Mouse (Mus musculus): ENCODE measurements around the gene Rbm20.

Rbm20 gene

DNA sequence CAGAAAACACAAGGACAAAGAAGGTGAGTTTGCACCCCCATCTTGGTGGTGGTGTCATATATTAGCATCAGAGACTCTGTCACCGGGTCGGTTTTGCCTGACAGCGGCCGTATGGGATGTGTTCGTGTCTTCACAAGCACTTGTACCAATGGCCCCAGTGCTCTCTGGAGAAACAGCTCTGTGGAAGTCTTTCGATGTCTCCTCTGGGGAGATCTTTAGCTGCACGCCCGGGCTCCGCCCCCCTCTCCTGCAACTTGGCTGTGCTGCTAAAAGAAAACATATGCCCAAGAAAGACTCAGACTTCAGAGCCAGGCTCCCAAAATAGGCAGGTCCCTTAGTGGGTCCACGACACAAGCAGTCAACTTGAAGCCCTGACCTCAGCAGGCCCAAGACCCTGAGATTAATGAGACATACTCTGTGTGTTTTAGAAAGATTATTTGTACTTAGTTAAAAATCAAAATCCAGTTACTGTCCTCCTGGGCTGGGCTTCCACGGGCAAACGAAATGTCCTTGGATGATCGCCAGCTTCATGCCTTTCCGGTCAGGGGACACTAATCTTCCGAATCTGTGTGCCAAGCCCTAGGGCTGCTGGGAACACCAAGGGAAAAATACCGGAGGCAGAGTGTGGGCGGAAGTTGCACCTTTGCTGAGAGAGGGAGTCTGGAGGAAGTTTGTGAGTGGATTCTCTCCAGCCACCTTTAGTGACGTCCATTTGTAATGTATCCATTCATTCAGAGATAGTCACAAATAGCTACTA, 173.2 kb downstream of the Rbm20 start:
- peak; percentile 42 to 54 for DNase-seq (ENCODE audit: low spot score in 2 of 2)

DNA sequence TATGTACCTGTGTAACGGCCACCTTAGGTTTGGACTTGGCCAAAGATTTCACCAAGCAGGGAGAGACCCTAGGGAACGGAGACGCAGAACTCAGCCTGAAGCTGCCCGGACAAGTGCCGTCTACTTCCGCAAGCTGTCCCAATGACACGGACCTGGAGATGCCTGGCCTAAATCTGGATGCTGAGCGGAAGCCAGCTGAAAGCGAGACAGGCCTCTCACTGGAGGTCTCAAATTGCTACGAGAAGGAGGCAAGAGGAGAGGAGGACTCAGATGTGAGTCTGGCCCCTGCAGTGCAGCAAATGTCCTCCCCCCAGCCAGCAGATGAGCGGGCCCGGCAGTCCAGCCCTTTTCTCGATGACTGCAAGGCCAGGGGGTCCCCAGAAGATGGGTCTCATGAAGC, 174.2 kb downstream of the Rbm20 start:
- DNase-seq (ENCODE audit: low spot score in 2 of 2), result no peak

GRCm38 (mm10) chr19:53851826-53852698, 175.0 kb downstream of the Rbm20 start:
- no peak for DNase-seq (ENCODE audit: low spot score in 2 of 2)

- peak; percentile 68 to 71 for DNase-seq (ENCODE audit: low spot score in 2 of 2)
Observed at GRCm38 (mm10) chr19:53852699-53853451, 175.8 kb downstream of the Rbm20 start.

DNA sequence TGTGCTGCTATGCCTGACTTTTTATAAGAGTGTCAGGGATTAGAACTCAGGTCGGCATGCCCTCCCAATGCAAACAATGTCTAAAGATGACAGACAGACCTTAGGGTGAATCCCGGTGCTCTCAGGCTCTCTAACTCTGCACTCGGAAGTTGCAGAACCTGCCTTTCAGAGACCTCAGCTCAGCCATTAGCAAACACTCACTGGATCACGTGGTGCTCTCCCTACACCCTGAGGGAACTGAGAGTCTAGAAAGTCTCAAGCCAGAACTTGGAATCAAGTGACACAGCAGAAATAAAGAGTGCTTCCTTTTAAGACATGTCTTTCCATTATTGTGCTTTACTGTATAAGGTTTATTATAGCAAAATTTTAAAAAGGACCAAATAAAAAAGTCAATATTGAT, 177.9 kb downstream of the Rbm20 start:
- DNase-seq (ENCODE audit: low spot score in 2 of 2), result no peak

DNA sequence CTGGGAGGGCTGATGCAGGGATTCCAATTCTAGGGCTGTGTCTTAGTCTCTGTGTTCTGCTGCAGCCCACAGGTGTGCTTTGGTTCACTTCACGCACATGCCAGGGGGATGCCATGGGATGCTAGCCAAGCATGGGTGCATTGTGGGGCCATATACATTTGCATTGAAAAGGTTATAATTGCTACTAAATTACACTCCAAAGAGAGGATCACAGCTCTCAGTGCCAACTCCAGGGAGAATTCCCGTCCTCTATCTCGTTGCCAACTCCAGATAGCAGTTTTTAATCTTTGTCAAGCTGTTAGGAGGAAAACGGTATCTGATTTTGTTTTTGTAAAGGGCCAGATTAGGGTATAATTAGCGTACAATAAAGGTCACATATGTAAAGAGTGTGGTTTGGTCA, 178.7 kb downstream of the Rbm20 start:
- DNase-seq (ENCODE audit: low spot score in 2 of 2), result no peak

DNA sequence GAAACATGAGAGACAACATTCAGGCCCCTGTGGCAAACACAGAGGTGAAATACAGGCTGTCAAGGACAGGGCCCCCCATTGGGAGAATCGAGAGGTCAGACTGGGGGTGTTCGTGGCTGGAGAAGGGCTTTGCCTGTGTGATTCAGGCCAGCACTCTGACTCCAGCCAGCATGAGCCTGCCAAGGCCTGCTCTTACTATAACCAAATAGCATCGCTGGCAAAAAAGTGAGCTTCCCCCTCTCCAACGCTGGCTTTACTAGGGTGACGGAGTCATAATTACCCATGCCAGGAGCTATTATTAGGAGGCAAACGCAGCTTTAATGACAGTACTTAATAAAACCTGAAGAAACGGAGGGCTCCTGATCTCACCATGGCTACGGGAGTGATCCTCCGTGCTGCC, 179.7 kb downstream of the Rbm20 start:
- no peak for DNase-seq (ENCODE audit: low spot score in 2 of 2)

DNA sequence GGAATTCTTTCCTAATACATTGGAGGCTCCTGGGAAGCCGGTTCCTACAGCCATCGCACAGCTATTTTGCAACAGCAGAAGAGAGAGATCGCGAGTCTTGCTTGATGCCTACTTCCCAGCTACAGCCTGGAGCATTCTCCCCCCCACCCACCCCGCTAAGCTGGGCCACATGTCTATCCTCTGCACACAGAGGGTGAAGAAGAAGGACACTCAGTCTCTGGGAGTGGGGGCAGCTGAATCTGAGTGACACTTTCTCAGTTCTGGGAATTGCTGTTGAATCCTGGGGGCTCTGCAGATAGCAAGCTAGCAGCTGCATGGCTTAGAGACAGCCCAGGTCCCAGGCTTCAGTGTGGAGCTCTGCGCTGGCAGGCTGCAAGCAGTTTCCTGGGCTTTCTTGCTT, 180.9 kb downstream of the Rbm20 start:
- DNase-seq (ENCODE audit: low spot score in 2 of 2), result no peak

DNA sequence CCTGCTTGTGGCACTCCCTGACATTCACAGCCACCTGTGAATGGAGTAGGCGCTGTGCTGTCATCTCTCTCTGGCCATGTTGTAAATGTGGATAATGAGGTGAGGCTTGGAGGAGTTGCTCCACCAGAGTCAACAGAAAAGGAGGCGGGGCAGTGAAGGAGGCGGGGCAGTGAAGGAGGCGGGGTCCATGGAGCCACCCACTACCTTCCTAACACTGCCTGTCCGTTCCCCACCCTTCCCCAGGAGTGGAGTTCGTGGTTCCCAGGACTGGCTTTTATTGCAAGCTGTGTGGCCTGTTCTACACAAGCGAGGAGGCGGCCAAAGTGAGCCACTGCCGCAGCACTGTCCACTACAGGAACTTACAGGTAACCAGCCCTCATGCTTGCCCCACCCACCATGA, 182.0 kb downstream of the Rbm20 start:
- DNase-seq (ENCODE audit: low spot score in 2 of 2), result no peak

GRCm38 (mm10) chr19:53859593-53859992, 182.5 kb downstream of the Rbm20 start:
- no peak for DNase-seq (ENCODE audit: low spot score in 2 of 2)

DNA sequence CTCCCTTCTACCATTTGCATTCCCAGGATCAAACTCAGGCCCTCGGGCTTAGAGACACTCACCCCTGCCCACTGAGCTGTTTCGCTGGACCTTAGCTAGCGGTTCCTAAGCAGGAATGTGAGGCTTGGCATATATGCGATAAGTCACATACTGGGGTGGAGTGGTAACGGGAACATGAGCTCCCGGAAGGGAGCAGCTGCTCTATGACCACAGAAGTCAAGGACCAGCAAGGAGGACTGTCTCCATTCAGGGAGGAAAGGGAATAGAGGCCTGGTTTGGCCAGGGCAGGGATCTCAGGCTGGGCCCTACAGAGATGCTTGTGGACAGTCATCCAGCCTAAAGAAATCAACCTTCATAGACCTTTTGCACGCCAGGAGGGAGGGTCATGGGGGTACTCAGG, 184.2 kb downstream of the Rbm20 start:
- DNase-seq (ENCODE audit: low spot score in 2 of 2), result no peak

DNA sequence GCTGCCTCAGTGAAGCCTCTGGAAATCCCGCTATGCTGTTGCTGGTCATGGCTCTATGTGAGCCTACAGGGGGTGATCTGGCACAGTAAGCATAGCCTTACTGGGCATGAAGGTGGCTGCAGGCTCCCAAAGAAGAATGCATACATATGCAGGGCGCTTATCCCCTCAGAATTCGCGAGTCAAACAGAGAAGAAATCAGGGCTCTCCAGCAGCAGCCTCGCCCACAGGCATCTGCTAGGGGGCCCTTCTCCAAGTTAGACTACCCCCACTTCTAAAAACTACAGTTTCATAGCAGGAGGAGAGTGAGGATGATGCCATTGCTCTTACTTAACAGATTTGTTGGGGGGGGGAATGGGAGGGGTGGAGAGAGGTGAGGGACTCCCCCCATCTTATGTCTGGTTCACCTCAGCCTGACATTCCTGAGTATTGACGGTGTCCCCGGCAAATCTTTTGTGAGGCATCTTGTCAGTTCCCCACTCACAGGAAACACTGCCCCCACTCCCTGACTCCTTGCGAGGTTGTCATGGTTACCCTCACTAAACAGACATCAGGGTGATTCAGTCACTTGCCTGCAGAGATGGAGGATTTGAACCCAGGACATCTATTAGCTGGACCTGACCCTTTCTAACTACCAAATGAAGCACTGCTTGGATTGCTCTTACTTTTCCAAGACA, 185.6 kb downstream of the Rbm20 start:
- peak in 1 of 2 experiments; percentile 54 for DNase-seq (ENCODE audit: low spot score in 2 of 2)

DNA sequence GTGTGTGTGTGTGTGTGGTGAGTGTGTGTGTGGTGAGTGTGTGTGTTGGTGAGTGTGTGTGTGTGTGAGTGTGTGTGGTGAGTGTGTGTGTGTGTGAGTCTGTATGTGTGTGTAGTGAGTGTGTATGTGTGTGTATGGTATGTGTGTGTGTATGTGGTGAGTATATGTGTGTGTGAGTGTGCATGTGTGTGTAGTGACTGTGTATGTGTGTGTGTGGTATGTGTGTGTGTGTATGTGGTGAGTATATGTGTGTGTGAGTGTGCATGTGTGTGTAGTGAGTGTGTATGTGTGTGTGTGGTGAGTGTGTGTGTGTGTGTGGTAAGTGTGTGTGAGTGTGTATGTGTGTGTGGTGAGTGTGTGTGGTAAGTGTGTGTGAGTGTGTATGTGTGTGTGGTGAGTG, 190.1 kb downstream of the Rbm20 start:
- DNase-seq (ENCODE audit: low spot score in 2 of 2), result no peak

DNA sequence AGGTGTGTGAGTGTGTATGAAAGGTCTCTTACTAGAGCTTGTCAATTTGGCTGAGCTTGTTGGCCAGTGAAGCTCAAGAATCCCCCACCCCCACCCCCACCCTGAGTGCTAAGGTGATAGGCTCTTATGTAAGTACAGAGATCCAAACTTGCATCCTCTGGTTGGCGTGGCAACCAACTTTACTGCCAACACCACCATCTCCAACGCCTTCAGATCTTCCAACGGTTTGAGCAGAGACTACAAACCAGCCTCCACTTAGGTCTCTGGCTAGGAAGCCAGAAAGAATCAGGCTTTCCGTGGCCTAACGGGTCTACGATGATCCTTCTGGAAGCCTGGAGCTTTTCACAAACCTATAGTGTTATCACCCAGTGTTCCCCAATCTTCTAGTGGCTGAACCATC, 191.0 kb downstream of the Rbm20 start:
- DNase-seq (ENCODE audit: low spot score in 2 of 2), result peak; percentile 43 to 68

DNA sequence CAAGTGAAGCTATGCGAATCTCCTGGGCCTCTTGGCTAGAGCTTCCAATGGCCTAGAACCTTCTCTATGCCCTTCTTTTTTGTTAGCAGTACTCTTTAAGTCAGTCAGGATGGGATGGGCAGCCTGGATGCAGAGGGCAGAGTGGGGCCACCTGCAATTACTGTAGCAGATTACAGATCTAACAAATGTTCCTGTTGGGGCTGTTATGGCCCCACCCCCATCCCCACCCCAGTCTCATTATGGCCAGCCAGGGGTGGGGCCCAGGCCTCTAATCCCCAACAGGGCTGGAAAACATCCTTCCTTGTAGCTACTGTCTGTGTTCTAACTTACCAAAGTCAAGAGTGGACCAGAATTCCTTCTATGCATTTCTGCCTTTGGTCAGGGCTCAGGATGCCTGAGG, 191.7 kb downstream of the Rbm20 start:
- no peak for DNase-seq (ENCODE audit: low spot score in 2 of 2)

DNA sequence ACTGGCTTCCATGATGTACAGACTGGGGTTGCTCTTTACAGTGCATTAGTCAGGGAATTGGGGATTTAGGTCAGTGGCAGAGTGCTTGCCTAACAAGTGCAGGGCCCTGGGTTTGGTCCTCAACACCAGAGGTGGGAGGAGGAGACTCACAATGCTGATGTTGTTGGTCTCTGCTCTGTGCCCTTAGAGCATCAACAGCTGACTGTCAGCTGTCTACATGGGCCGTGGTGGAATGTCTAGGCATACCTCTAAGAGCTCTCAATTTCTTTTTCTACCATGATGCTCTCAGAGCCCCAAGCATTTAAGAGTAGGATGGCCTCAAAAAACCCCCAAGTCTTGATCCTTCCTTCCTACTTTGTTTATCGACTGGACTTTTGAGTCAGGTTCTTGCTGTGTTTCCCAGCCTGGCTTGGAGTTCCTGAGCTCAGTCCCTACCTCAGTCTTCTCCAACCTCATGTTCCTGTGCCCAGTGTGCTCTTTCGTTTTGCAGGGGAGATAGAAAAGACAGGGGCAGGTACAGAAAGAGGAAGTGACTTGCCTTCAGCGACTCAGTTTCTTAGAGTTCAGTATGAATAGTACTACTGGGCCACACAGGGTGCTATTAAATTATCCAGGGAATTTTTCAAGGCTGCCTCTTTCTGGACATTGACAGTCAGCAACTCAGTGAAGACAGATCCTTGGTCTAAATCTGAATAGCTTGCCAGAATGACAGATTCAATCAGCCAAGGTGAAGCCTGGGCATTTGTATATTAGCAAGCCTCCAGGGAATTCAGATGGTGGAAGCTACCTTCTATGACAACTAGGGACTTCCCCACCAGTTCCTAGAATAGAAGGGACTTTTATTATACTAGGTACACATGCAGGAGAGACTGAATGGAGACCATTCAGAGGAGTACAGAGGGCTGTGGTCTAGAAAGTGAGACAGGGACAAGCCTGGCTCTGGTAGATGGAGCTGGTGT, 192.6 kb downstream of the Rbm20 start:
- DNase-seq (ENCODE audit: low spot score in 2 of 2), result no peak

GRCm38 (mm10) chr19:53870568-53870967, 193.5 kb downstream of the Rbm20 start:
- no peak for DNase-seq (ENCODE audit: low spot score in 2 of 2)

- DNase-seq (ENCODE audit: low spot score in 2 of 2), result no peak
Observed at GRCm38 (mm10) chr19:53871502-53871901, 194.4 kb downstream of the Rbm20 start.

- no peak for DNase-seq (ENCODE audit: low spot score in 2 of 2)
Observed at GRCm38 (mm10) chr19:53872994-53873713, 196.0 kb downstream of the Rbm20 start.

DNA sequence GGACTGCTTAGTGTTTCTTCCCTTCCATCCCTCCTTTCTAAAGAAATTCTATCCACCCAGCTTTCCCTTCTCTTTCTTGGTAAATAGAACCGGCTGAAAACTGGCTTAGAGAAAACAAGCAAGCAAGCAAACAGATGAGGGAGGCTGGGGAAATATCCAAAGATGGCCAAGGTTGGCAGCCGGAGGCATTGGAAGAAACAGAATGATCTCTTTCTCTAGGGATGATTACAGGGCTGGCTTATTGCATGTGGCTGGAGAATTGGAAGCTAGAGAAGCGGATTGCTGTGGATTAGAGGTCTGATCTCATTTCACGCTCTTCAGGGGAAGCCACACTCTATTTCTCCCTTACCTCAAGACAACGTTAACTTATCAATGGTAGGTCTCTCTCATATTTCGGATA, 198.1 kb downstream of the Rbm20 start:
- DNase-seq (ENCODE audit: low spot score in 2 of 2), result no peak

Data from right cerebral cortex, postnatal 36 days (tissue).